Mouse (Mus musculus): ENCODE measurements around the gene Aldh3b2.

DNA sequence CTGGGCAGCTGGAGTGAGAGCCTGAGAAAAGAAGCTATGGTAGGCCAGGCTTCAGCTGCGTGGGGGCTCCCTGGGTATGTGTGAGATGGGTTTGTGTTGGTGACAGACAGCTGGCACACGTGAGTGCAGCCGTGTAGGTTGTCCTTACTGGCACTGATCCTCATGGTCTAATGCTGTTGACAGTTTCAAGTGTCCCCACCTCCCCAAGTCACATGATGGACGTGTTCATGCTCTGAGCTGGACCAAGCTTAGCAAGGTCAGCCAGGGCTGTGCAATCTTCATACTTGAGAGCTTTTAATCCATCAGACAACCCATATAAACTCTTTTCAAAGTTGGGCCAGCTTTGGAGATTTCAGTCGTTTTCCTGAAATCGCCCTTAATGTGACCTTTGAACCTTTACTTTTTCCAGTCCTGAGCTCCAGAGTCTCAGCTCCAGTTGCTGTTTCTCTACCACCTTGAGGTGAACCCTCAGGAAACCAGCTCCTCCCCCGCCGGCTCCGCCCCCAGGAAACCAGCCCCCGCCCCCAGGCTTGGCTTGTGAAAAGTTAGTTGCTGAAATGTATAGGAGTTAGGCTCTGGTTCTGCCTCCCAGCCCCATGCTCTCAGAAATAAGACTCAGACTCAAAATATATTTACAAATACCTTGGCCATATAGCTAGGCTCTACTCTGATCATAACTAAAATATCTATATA lies 26.1 kb upstream of the Aldh3b2 start:
- TF ChIP-seq CTCF (IDR thresholded peaks at IDR 0.05; ENCODE audit: low read depth, low read length) (no peak), POLR2A (IDR thresholded peaks at IDR 0.05; ENCODE audit: insufficient read depth, low read length) (no peak), EP300 (IDR thresholded peaks at IDR 0.05; ENCODE audit: insufficient read depth, low read depth, low read length) (no peak)
